Mouse (Mus musculus) mouse trophoblast stem cell (cell line): ENCODE measurements around the gene Pmepa1.

Experiments used
- in situ Hi-C, 2 experiments: fragments of 300-500 bp; cut with MseI, MboI; formaldehyde crosslinking; loops; 2 replicates in 1 of 2; 3 replicates in 1 of 2; pipeline ENCODE4 v1.15.1; 2025

Gene Pmepa1

GRCm38 (mm10) chr2:173253761-173254662, 22.3 kb downstream of the Pmepa1 start:
- in situ Hi-C loops = no loop called here

GRCm38 (mm10) chr2:173251675-173252074, 24.7 kb downstream of the Pmepa1 start:
- in situ Hi-C loops = no loop called here

- in situ Hi-C loops = no loop called here
These were observed 25.2 kb downstream of the Pmepa1 start for GRCm38 (mm10) chr2:173251133-173251532.

- in situ Hi-C loops = no loop called here
These were observed 25.9 kb downstream of the Pmepa1 start for GRCm38 (mm10) chr2:173250411-173250810.

GRCm38 (mm10) chr2:173249965-173250364, 26.4 kb downstream of the Pmepa1 start:
- in situ Hi-C loops = no loop called here

GRCm38 (mm10) chr2:173249386-173249785, 26.9 kb downstream of the Pmepa1 start:
- in situ Hi-C loops = no loop called here

- in situ Hi-C loops = no loop called here
These were observed 27.5 kb downstream of the Pmepa1 start for GRCm38 (mm10) chr2:173248822-173249221.

- in situ Hi-C loops = no loop called here
These were observed 28.4 kb downstream of the Pmepa1 start for GRCm38 (mm10) chr2:173247911-173248310.

GRCm38 (mm10) chr2:173247197-173247596, 29.1 kb downstream of the Pmepa1 start:
- in situ Hi-C loops = no loop called here

GRCm38 (mm10) chr2:173246688-173247087, 29.6 kb downstream of the Pmepa1 start:
- in situ Hi-C loops = no loop called here

GRCm38 (mm10) chr2:173245258-173245657, 31.1 kb downstream of the Pmepa1 start:
- in situ Hi-C loops = no loop called here

- in situ Hi-C loops = no loop called here
These were observed 32.2 kb downstream of the Pmepa1 start for GRCm38 (mm10) chr2:173244108-173244507.

- in situ Hi-C loops = no loop called here
These were observed 32.7 kb downstream of the Pmepa1 start for GRCm38 (mm10) chr2:173243616-173244015.

- in situ Hi-C loops = no loop called here
These were observed 33.5 kb downstream of the Pmepa1 start for GRCm38 (mm10) chr2:173242874-173243273.

GRCm38 (mm10) chr2:173240738-173241137, 35.6 kb downstream of the Pmepa1 start:
- in situ Hi-C loops = no loop called here

- in situ Hi-C loops = no loop called here
These were observed 37.8 kb downstream of the Pmepa1 start for GRCm38 (mm10) chr2:173238522-173238921.

GRCm38 (mm10) chr2:173235435-173236332, 40.6 kb downstream of the Pmepa1 start:
- in situ Hi-C loops = no loop called here

- in situ Hi-C loops = no loop called here
These were observed 43.6 kb downstream of the Pmepa1 start for GRCm38 (mm10) chr2:173232766-173233099.

GRCm38 (mm10) chr2:173232065-173232765, 44.1 kb downstream of the Pmepa1 start:
- in situ Hi-C loops = no loop called here

- in situ Hi-C loops = loop anchor here in 1 of 2 experiments (10.0 kb wide), 1 partner anchor 315 kb away; no protein-coding TSS in a partner anchor
These were observed 46.6 kb downstream of the Pmepa1 start for GRCm38 (mm10) chr2:173229578-173230224.

GRCm38 (mm10) chr2:173228567-173228966, 47.8 kb downstream of the Pmepa1 start:
- in situ Hi-C loops = loop anchor here in 1 of 2 experiments (10.0 kb wide), 1 partner anchor 316 kb away; no protein-coding TSS in a partner anchor
